Mouse (Mus musculus): ENCODE results near the gene Clic3.

GRCm38 (mm10) chr2:25480541-25480940 lies 23.9 kb downstream of the Clic3 start:
- TF ChIP-seq POLR2A (IDR thresholded peaks at IDR 0.05; ENCODE audit: low read depth, low read length) (no peak), CTCF (IDR thresholded peaks at IDR 0.05; ENCODE audit: borderline replicate concordance, insufficient read depth, low read length) (no peak)
